Mouse (Mus musculus) thymus, postnatal 0 days (tissue): ENCODE data around the gene Gm9913. TPM values are rescaled to one million over a fixed set of nuclear protein-coding genes. Genes with fewer than 3 reads are reported as not detected.

Experiments
- DNase-seq: peaks from one replicate; pipeline ENCODE4 v3.0.0-alpha.2; 2015; ENCODE audit warnings: low spot score
- polyA plus RNA-seq: library from polyadenylated mRNA; unstranded; fragments of >200 nt; fragmentation: Nextera tagmentation; extraction: Ambion mirVana; gene quantifications from 2 replicates; pipeline ENCODE4 v1.2.1, GENCODE M21; 2015

The Gm9913 gene
- polyA plus RNA-seq, 1 experiment from 2014 or later = 0.07 TPM

DNA sequence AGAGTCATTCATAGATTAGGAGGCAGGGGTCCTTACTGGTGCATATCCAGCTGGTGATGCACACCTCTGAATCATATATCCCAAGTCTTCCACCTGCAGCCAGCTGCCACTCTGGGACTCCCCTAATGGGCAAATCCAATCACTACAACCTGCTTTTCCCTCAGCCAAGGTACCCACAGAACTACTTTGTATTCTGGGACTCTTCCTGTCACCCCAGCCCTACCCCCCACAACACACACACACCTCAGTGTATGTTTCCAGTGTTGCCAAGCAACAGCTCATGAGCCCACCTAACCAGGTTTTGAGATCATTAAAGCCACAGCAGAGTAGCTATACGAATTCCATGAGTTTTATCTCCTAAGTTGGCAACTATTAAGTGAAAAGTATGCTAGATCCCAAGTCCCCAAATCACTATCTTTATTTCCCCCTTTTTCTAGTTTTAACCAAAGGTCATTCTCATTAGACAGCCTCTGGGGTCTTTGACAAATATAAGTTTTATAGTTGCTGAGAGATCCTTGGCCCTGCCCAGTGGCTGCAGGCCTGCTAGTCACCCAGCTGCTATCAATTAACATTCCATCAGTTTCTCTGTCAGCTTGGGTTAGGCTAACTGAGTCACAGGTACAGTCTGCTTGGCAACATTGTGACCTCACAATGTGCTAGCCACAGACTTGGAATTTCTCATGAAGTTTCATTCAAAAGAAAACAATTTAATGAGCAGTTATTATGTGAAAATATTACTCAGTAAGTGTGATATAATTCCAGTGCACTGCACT lies 44.1 kb downstream of the Gm9913 start:
- no peak for DNase-seq

DNA sequence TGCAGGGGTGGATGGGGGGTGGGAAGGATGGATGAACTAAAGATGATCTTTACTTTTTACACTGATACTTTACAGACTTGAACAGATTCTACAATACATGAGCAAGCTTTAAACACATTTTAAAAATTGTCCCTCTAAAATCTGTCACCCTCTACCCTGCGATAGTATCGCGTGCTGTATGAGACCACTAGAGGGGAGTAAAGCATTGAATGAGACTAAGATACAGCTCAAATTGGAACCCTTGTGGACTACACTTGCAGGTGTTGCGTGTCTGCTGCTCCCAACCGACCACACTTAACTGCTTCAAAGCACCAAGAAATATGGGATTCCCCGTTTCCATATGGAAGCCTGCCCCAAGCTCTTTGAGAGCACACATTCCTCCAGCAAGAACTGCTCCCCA lies 50.9 kb downstream of the Gm9913 start:
- peak; percentile 14 for DNase-seq

Other genes starting within 250 kb of the Gm9913 start
- gene Fbn1, start 2.9 kb downstream of the Gm9913 start, polyA plus RNA-seq = 4.7 TPM in 2 replicates
- 7.0 and 7.5 TPM in 2 replicates for gene Cep152, start 120.0 kb downstream of the Gm9913 start, polyA plus RNA-seq
- gene Eid1, start 168.0 kb downstream of the Gm9913 start, polyA plus RNA-seq = 89.0 and 97.5 TPM in 2 replicates
- 0.41 and 0.81 TPM in 2 replicates for gene Shc4, start 219.1 kb downstream of the Gm9913 start, polyA plus RNA-seq